Mouse (Mus musculus): ENCODE results near the gene Msh3. TPM values are rescaled to one million over a fixed set of nuclear protein-coding genes. Genes with fewer than 3 reads are reported as not detected.

The Msh3 gene
- total and polyA plus RNA-seq, 2 experiments from 2014 or later = 18.6 to 19.7 TPM

DNA sequence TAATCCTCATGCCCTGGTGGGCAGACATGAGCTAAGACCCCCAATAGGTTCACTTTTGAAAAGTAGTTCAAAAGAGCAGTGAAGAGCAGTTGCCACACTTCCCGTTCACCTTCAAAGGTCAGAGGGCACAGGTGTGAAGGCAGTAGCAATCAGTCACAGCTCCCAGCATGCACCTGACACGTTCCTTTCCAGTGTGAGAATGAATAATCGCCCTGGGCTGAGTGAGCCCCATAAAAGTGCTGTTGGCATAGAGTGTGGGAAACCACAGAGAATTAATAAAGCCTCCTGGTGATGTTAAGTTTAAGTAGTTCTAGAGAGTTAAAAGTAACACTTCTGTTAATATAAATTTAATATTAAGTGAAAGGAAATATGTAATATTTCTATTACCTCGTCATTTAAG, 63.2 kb downstream of the Msh3 start:
- ATAC-seq (ENCODE audit: low FRiP score) (no peak; the same call in 1 of the 2 replicates), DNase-seq (ENCODE audit: low spot score) (no peak)
- Histone ChIP-seq H3K9me3 (ENCODE audit: low read length) (no peaks in the 10 kb centered on the region), H3K4me3 (ENCODE audit: low read depth, low read length) (no peak overlapping the region), H3K27me3 (ENCODE audit: insufficient read depth, low read length) (no peaks in the 10 kb centered on the region), H3K27ac (ENCODE audit: low read depth, low read length) (no peak overlapping the region), H3K4me1 (ENCODE audit: insufficient read depth, low read length) (no peaks in the 10 kb centered on the region), H3K36me3 (ENCODE audit: insufficient read depth, low read length) (peaks cover 5% of the 10 kb centered on the region; the same call in 1 of the 2 replicates), H3K4me2 (ENCODE audit: low read depth, low read length, poor library complexity, severe bottlenecking) (no peak overlapping the region), H3K9ac (replicated peaks; ENCODE audit: low read length, poor library complexity, severe bottlenecking) (no peak overlapping the region)
- TF ChIP-seq CTCF (IDR thresholded peaks at IDR 0.05) = no peak
- 65% methylated on average over 4 of the region's 4 CpGs for WGBS

DNA sequence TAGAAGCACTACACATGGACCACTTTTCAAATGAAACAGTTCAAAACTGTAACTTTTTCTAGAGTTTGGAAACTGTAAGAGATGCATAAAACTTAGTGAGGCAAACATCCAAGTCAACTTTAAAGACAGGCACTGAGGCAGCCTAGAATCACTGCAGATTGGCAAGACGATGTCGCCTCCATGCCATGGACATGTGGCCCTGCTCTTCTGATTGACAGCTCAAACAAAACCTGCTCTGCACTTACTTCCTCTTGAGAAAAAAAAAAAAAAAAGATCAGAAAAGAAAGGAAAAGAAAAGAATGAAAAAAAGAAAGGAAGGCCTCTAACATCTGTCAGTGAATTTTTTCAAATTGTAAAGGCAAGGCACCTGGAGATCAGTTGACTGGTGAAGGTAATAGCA, 77.8 kb downstream of the Msh3 start:
- no peak overlapping the region for H3K4me3 ChIP-seq (ENCODE audit: low read depth, low read length)
- no peaks in the 10 kb centered on the region for H3K4me1 ChIP-seq (ENCODE audit: insufficient read depth, low read length)
- TF ChIP-seq CTCF (IDR thresholded peaks at IDR 0.05) = no peak
- DNase-seq (ENCODE audit: low spot score) (no peak), ATAC-seq (ENCODE audit: low FRiP score) (no peak)
- WGBS = 83% methylated on average over 2 of the region's 2 CpGs
- 0 out of 2 replicates have a peak, but pooled peaks cover 3% of the 10 kb centered on the region for H3K36me3 ChIP-seq (ENCODE audit: insufficient read depth, low read length)
- H3K27ac ChIP-seq (ENCODE audit: low read depth, low read length) = no peak overlapping the region
- no peak overlapping the region for H3K9ac ChIP-seq (replicated peaks; ENCODE audit: low read length, poor library complexity, severe bottlenecking)
- no peaks in the 10 kb centered on the region for H3K9me3 ChIP-seq (ENCODE audit: low read length)
- H3K4me2 ChIP-seq (ENCODE audit: low read depth, low read length, poor library complexity, severe bottlenecking) = no peak overlapping the region
- no peaks in the 10 kb centered on the region for H3K27me3 ChIP-seq (ENCODE audit: insufficient read depth, low read length)

DNA sequence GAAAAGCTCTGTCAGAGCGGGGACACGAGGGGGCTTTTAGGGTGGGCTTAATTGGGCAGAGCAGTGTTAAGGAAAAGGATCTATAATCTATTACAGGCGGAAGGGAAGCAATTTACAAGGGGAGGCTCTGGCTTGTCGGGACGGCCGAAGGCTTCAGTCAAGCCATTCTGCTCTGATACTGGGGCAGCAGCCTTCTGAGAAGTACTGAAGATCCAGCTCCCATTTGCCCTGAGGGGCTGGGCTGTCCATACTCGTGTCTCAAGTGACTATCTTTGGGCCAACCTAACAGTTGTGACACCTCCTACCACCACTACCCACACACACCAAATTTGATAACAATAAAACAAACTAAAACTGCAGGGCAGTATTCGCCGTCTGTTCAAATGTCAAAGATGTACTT, 79.5 kb downstream of the Msh3 start:
- H3K27ac ChIP-seq (ENCODE audit: low read depth, low read length) = no peak overlapping the region
- H3K4me1 ChIP-seq (ENCODE audit: insufficient read depth, low read length) = no peaks in the 10 kb centered on the region
- no peak for ATAC-seq (ENCODE audit: low FRiP score)
- no peaks in the 10 kb centered on the region for H3K27me3 ChIP-seq (ENCODE audit: insufficient read depth, low read length)
- no peak overlapping the region for H3K4me2 ChIP-seq (ENCODE audit: low read depth, low read length, poor library complexity, severe bottlenecking)
- no peak for TF ChIP-seq CTCF (IDR thresholded peaks at IDR 0.05)
- no peak for DNase-seq (ENCODE audit: low spot score)
- no peak overlapping the region for H3K4me3 ChIP-seq (ENCODE audit: low read depth, low read length)
- 0 out of 2 replicates have a peak, but pooled peaks cover 3% of the 10 kb centered on the region for H3K36me3 ChIP-seq (ENCODE audit: insufficient read depth, low read length)
- H3K9ac ChIP-seq (replicated peaks; ENCODE audit: low read length, poor library complexity, severe bottlenecking) = no peak overlapping the region
- no peaks in the 10 kb centered on the region for H3K9me3 ChIP-seq (ENCODE audit: low read length)
- WGBS = 97% methylated on average over 9 of the region's 9 CpGs

DNA sequence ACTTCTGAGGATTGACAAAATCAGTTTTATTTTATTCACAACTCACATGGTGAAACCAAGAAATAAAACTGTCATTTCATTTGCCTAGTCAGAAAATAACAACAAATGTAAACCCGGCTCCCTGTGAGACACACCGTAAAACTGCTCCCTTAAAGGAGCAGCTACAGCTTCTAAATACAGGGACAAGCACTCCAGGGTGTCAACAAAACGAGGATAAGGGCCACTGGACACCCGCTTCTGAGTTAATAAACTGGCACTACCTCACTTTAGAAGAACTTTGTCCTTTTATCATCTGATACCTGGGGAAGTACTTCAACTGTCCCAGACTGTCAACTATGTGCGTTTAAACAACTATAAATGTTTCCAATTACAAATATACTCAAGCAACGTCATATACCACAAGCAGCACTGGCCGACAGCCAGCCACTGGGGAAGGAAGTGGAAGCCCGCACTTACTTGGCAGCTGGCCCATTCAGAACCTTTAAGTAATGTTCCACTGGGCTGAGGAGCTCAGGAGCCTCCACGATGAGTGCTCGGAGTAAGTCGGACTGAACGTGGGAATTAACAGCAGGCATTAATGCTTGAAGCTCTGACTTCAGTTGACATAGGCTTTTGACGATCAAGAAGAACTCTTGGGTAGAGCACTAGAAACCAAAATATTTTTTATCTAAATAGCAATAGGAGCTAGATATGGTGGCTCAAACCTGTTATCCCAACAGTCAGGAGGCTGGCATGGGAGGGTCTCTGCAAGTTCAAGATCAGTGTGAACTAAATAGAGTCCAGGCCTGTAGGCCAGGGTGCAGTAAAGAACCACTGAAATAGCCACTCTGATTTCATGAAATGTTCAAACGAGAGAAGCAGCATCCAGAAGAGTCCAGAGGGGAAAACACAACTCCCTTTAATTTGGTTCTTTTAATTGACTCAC, 80.3 kb downstream of the Msh3 start:
- H3K4me3 ChIP-seq (ENCODE audit: low read depth, low read length) = no peak overlapping the region
- no peak for ATAC-seq (ENCODE audit: low FRiP score)
- no peak overlapping the region for H3K27ac ChIP-seq (ENCODE audit: low read depth, low read length)
- no peak overlapping the region for H3K4me2 ChIP-seq (ENCODE audit: low read depth, low read length, poor library complexity, severe bottlenecking)
- H3K9ac ChIP-seq (replicated peaks; ENCODE audit: low read length, poor library complexity, severe bottlenecking) = no peak overlapping the region
- 73% methylated on average over 14 of the region's 14 CpGs for WGBS
- peak; percentile 31 for DNase-seq (ENCODE audit: low spot score)
- H3K36me3 ChIP-seq (ENCODE audit: insufficient read depth, low read length) = 0 out of 2 replicates have a peak, but pooled peaks cover 3% of the 10 kb centered on the region
- H3K4me1 ChIP-seq (ENCODE audit: insufficient read depth, low read length) = no peaks in the 10 kb centered on the region
- no peaks in the 10 kb centered on the region for H3K27me3 ChIP-seq (ENCODE audit: insufficient read depth, low read length)
- H3K9me3 ChIP-seq (ENCODE audit: low read length) = no peaks in the 10 kb centered on the region
- no peak for TF ChIP-seq CTCF (IDR thresholded peaks at IDR 0.05)

DNA sequence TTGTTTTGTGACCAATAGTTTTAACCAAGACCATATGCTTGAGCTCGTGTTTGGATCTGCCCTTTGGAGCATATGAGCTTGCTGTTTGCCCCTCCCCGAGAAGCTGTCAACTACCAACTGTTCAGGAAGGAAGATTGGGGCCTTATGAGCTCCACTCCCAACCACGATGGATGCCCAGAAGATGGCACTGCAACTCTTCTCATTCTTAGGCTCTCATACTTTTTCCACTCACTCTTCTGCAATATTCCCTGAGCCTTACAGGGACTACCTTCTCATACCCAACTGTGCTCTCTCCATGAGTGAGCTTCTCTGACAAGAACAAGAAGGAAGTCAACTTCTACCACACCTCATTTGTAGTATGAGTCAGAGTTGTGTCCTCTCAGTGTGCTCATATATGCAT, 87.7 kb downstream of the Msh3 start:
- Histone ChIP-seq H3K36me3 (ENCODE audit: insufficient read depth, low read length) (no peaks in the 10 kb centered on the region), H3K9me3 (ENCODE audit: low read length) (no peaks in the 10 kb centered on the region), H3K9ac (replicated peaks; ENCODE audit: low read length, poor library complexity, severe bottlenecking) (no peak overlapping the region), H3K27me3 (ENCODE audit: insufficient read depth, low read length) (no peaks in the 10 kb centered on the region), H3K27ac (ENCODE audit: low read depth, low read length) (no peak overlapping the region), H3K4me3 (ENCODE audit: low read depth, low read length) (no peak overlapping the region), H3K4me1 (ENCODE audit: insufficient read depth, low read length) (no peaks in the 10 kb centered on the region), H3K4me2 (ENCODE audit: low read depth, low read length, poor library complexity, severe bottlenecking) (no peak overlapping the region)
- DNase-seq (ENCODE audit: low spot score) (no peak), ATAC-seq (ENCODE audit: low FRiP score) (no peak)
- 96% methylated on average over 3 of the region's 3 CpGs for WGBS
- 0 out of 2 replicates have a peak, but pooled peaks have one; percentile 1 for TF ChIP-seq CTCF (IDR thresholded peaks at IDR 0.05)

DNA sequence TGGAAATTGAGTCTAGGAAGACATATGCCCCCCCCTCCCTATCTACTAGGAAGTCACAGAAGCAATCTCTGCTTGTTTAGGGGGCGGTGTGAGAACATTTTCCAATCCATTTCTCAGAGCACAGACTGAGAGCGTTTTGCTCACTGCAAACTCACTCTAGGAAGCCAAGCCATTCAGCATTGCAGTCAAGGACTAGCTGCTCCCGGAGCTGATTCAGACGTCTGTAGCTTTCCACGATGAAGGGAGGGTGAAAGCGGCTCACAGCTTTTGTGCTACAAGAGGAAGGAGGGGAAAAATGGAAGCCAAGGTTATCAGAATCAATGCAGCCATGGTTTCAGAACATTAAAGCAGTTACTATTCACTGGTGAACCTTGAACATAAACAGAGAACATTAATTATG, 91.2 kb downstream of the Msh3 start:
- Histone ChIP-seq H3K9me3 (ENCODE audit: low read length) (no peaks in the 10 kb centered on the region), H3K4me2 (ENCODE audit: low read depth, low read length, poor library complexity, severe bottlenecking) (no peak overlapping the region), H3K4me3 (ENCODE audit: low read depth, low read length) (no peak overlapping the region), H3K4me1 (ENCODE audit: insufficient read depth, low read length) (no peaks in the 10 kb centered on the region), H3K9ac (replicated peaks; ENCODE audit: low read length, poor library complexity, severe bottlenecking) (no peak overlapping the region), H3K27me3 (ENCODE audit: insufficient read depth, low read length) (no peaks in the 10 kb centered on the region), H3K27ac (ENCODE audit: low read depth, low read length) (no peak overlapping the region), H3K36me3 (ENCODE audit: insufficient read depth, low read length) (peaks cover 4% of the 10 kb centered on the region; the same call in 1 of the 2 replicates)
- DNase-seq (ENCODE audit: low spot score) (no peak), ATAC-seq (ENCODE audit: low FRiP score) (no peak)
- TF ChIP-seq CTCF (IDR thresholded peaks at IDR 0.05) = no peak
- WGBS = 86% methylated on average over 6 of the region's 6 CpGs
